9 mouse cellular contexts compared by ENCODE assay signal in genomic region chr8:19535195-19535829, GRCm38 (mm10). TPM values are rescaled to one million over a fixed set of nuclear protein-coding genes. Genes with fewer than 3 reads are reported as not detected.
DNase-seq lines count a peak whose midpoint lies in the region; ATAC-seq and TF ChIP-seq lines count a peak whose summit lies in the region.
"Had no signal": no experiment of that assay in that cellular context is flagged by ENCODE, and none has a peak within 500 bp of the region (broad histone marks: within the 10 kb centered on the region; RNA-seq: fewer than 3 reads in every experiment).

No protein-coding gene starts in this region.

- WGBS in lung, embryonic 15.5 days, result 6% methylated on average over 66 of the region's 75 CpGs
- WGBS in embryonic facial prominence, embryonic 11.5 days, result 7% methylated on average over 46 of the region's 75 CpGs
- 5% methylated on average over 73 of the region's 75 CpGs for WGBS in intestine, postnatal 0 days

- no peak for DNase-seq in lung, postnatal 10 days
- DNase-seq in embryonic facial prominence, embryonic 11.5 days (ENCODE audit: low spot score), result peak; percentile 1
- peak; percentile 33 for DNase-seq in retina, embryonic 14.5 days (ENCODE audit: low spot score)
- no peak for DNase-seq in layer of hippocampus, adult 11-12 months (ENCODE audit: low spot score)
- DNase-seq in left cerebral cortex, postnatal 14 days (ENCODE audit: low spot score in 2 of 2), result no peak

- TF ChIP-seq CTCF in intestine, postnatal 0 days (IDR thresholded peaks at IDR 0.05; ENCODE audit: low read depth), result no peak

- H3K27ac ChIP-seq in lung, embryonic 15.5 days, result no peak overlapping the region
- H3K27ac ChIP-seq in embryonic facial prominence, embryonic 11.5 days (replicated peaks; ENCODE audit: low read depth, low read length), result no peak overlapping the region
- no peak overlapping the region for H3K27ac ChIP-seq in intestine, postnatal 0 days (ENCODE audit: low read depth, low read length)

- intact Hi-C loops in left cerebral cortex, postnatal 14 days (cut with DNase I), result no loop called here

- H3K9me3 ChIP-seq in lung, embryonic 15.5 days, result no peaks in the 10 kb centered on the region
- peaks cover 4% of the 10 kb centered on the region; the same call in 1 of the 2 replicates for H3K9me3 ChIP-seq in embryonic facial prominence, embryonic 11.5 days (replicated peaks; ENCODE audit: control insufficient read depth, low read length)
- H3K9me3 ChIP-seq in intestine, postnatal 0 days (ENCODE audit: control insufficient read depth), result 0 out of 2 replicates have a peak, but pooled peaks cover 3% of the 10 kb centered on the region

- ATAC-seq in lung, embryonic 15.5 days (ENCODE audit: borderline replicate concordance, extremely low read depth, low FRiP score, low TSS enrichment), result peak; percentile 49; the same call in 1 of the 2 replicates
- peak; percentile 87 for ATAC-seq in embryonic facial prominence, embryonic 11.5 days (replicated peaks; ENCODE audit: insufficient number of reproducible peaks, low FRiP score, low TSS enrichment, low read depth)
- ATAC-seq in intestine, postnatal 0 days, result no peak
- no peak for ATAC-seq in frontal cortex, adult (ENCODE audit: low TSS enrichment)

- peak overlapping the region; percentile 26 for H3K4me3 ChIP-seq in lung, embryonic 15.5 days
- peak overlapping the region; percentile 25 for H3K4me3 ChIP-seq in embryonic facial prominence, embryonic 11.5 days (ENCODE audit: low read depth, low read length)
- H3K4me3 ChIP-seq in intestine, postnatal 0 days (ENCODE audit: low read depth, low read length), result peak overlapping the region; percentile 23; the same call in 1 of the 2 replicates

- no peak overlapping the region for H3K9ac ChIP-seq in lung, embryonic 15.5 days
- no peak overlapping the region for H3K9ac ChIP-seq in embryonic facial prominence, embryonic 11.5 days (replicated peaks; ENCODE audit: low read length)
- no peak overlapping the region for H3K9ac ChIP-seq in intestine, postnatal 0 days (ENCODE audit: low read depth, low read length)

- H3K4me2 ChIP-seq in lung, embryonic 15.5 days, result peak overlapping the region; percentile 59
- H3K4me2 ChIP-seq in embryonic facial prominence, embryonic 11.5 days (ENCODE audit: low read depth, low read length), result peak overlapping the region; percentile 60
- H3K4me2 ChIP-seq in intestine, postnatal 0 days (replicated peaks; ENCODE audit: low read depth), result peak overlapping the region; percentile 63

- no peaks in the 10 kb centered on the region for H3K36me3 ChIP-seq in lung, embryonic 15.5 days
- no peaks in the 10 kb centered on the region for H3K36me3 ChIP-seq in embryonic facial prominence, embryonic 11.5 days (replicated peaks; ENCODE audit: control insufficient read depth, insufficient read depth, low read depth, low read length)
- H3K36me3 ChIP-seq in intestine, postnatal 0 days (ENCODE audit: control insufficient read depth, insufficient read depth), result no peaks in the 10 kb centered on the region

- peaks cover 28% of the 10 kb centered on the region for H3K27me3 ChIP-seq in lung, embryonic 15.5 days
- peaks cover 11% of the 10 kb centered on the region for H3K27me3 ChIP-seq in embryonic facial prominence, embryonic 11.5 days (ENCODE audit: control insufficient read depth, insufficient read depth, low read length)
- peaks cover 9% of the 10 kb centered on the region; the same call in 1 of the 2 replicates for H3K27me3 ChIP-seq in intestine, postnatal 0 days (replicated peaks; ENCODE audit: control insufficient read depth, insufficient read depth, low read length)

- no peaks in the 10 kb centered on the region for H3K4me1 ChIP-seq in lung, embryonic 15.5 days
- no peaks in the 10 kb centered on the region for H3K4me1 ChIP-seq in embryonic facial prominence, embryonic 11.5 days (ENCODE audit: control insufficient read depth, insufficient read depth, low read length)
- H3K4me1 ChIP-seq in intestine, postnatal 0 days (replicated peaks; ENCODE audit: control insufficient read depth, insufficient read depth, low read length), result no peaks in the 10 kb centered on the region

RNA-seq across cellular contexts. Expression of gene Defb7, which starts 40.4 kb away (rescaled TPM):
- not detected in 2 replicates for polyA plus RNA-seq in lung, embryonic 15.5 days (2015; fragmentation: Nextera tagmentation; extraction: Ambion mirVana)
- not detected in 2 replicates for polyA plus RNA-seq in embryonic facial prominence, embryonic 11.5 days (2014; fragmentation: Nextera tagmentation; extraction: Ambion mirVana)
- polyA plus RNA-seq in intestine, postnatal 0 days (2015; fragmentation: Nextera tagmentation; extraction: Ambion mirVana), result not detected in 2 replicates
- total RNA-seq in left cerebral cortex, postnatal 14 days (2021), result not detected
- total RNA-seq: left cerebral cortex, adult 18-20 months had no signal

Comparison
In these comparisons a context has a peak if more than half of its experiments do, and no peak if none do; other contexts are left out.
1. ATAC-seq: peak in lung, embryonic 15.5 days (single experiment) and embryonic facial prominence, embryonic 11.5 days (single experiment); none in intestine, postnatal 0 days (single experiment) and frontal cortex, adult (single experiment).
2. DNase-seq: peak in embryonic facial prominence, embryonic 11.5 days (single experiment) and retina, embryonic 14.5 days (single experiment); none in lung, postnatal 10 days (single experiment), layer of hippocampus, adult 11-12 months (single experiment) and left cerebral cortex, postnatal 14 days (0 of 2).
3. Peak in every context shown above with its lines, with median percentiles within 50 percentile points of each other: H3K4me2 ChIP-seq and H3K4me3 ChIP-seq.